Mouse (Mus musculus): Measurements from ENCODE around the gene Dock9. TPM values are rescaled to one million over a fixed set of nuclear protein-coding genes. Genes with fewer than 3 reads are reported as not detected.

The Dock9 gene
- polyA plus RNA-seq, 1 experiment: 2.8 TPM

- Histone ChIP-seq H3ac (ENCODE audit: control insufficient read depth, insufficient read length) (no peak overlapping the region), H3K4me2 (ENCODE audit: low read depth) (no peak overlapping the region)
- TF ChIP-seq POLR2A (IDR thresholded peaks at IDR 0.05; ENCODE audit: insufficient read length, low read depth) (no peak), TCF12 (IDR thresholded peaks at IDR 0.05; ENCODE audit: insufficient read depth, poor library complexity, severe bottlenecking) (no peak), REST (IDR thresholded peaks at IDR 0.05; ENCODE audit: insufficient read depth, insufficient read length) (no peak), MYOD1 (IDR thresholded peaks at IDR 0.05; ENCODE audit: control insufficient read depth in 1 of 3, insufficient read length in 2 of 3, low read depth in 2 of 3) (no peak), SRF (IDR thresholded peaks at IDR 0.05; ENCODE audit: control insufficient read depth, insufficient read length, low read depth) (no peak)
Observed at GRCm38 (mm10) chr14:121737277-121737676, 60.4 kb downstream of the Dock9 start.

GRCm38 (mm10) chr14:121735678-121736077, 62.0 kb downstream of the Dock9 start:
- TF ChIP-seq SRF (IDR thresholded peaks at IDR 0.05; ENCODE audit: control insufficient read depth, insufficient read length, low read depth) (no peak), USF1 (IDR thresholded peaks at IDR 0.05; ENCODE audit: low read depth) (no peak)
- no peak overlapping the region for H3K4me3 ChIP-seq
- H3K79me2 ChIP-seq (ENCODE audit: control insufficient read depth, insufficient read depth): no peaks in the 10 kb centered on the region
- H3K36me3 ChIP-seq (ENCODE audit: control insufficient read depth, insufficient read depth): no peaks in the 10 kb centered on the region
- no peak overlapping the region for H3K4me2 ChIP-seq (ENCODE audit: low read depth)
- H3ac ChIP-seq (ENCODE audit: control insufficient read depth, insufficient read length): no peak overlapping the region
- no peaks in the 10 kb centered on the region for H3K27me3 ChIP-seq (ENCODE audit: control insufficient read depth, insufficient read depth, insufficient read length)

More at GRCm38 (mm10) chr14:121737277-121737676, 60.4 kb downstream of the Dock9 start:
- Histone ChIP-seq H3K27me3 (ENCODE audit: control insufficient read depth, insufficient read depth, insufficient read length) (no peaks in the 10 kb centered on the region), H3K79me2 (ENCODE audit: control insufficient read depth, insufficient read depth) (no peaks in the 10 kb centered on the region), H3K4me3 (no peak overlapping the region), H3K36me3 (ENCODE audit: control insufficient read depth, insufficient read depth) (no peaks in the 10 kb centered on the region)

- Histone ChIP-seq H3K36me3 (ENCODE audit: control insufficient read depth, insufficient read depth) (no peaks in the 10 kb centered on the region), H3ac (ENCODE audit: control insufficient read depth, insufficient read length) (no peak overlapping the region), H3K27me3 (ENCODE audit: control insufficient read depth, insufficient read depth, insufficient read length) (no peaks in the 10 kb centered on the region), H3K4me2 (ENCODE audit: low read depth) (no peak overlapping the region), H3K79me2 (ENCODE audit: control insufficient read depth, insufficient read depth) (no peaks in the 10 kb centered on the region), H3K4me3 (no peak overlapping the region)
- TF ChIP-seq TCF3 (IDR thresholded peaks at IDR 0.05; ENCODE audit: insufficient read length, low read depth) (no peak), CEBPB (IDR thresholded peaks at IDR 0.05; ENCODE audit: insufficient read depth, poor library complexity, severe bottlenecking) (no peak), E2F4 (IDR thresholded peaks at IDR 0.05; ENCODE audit: insufficient read depth) (no peak), MYOG (IDR thresholded peaks at IDR 0.05; ENCODE audit: control insufficient read depth in 1 of 3, insufficient read depth in 1 of 3, insufficient read length in 2 of 3, low read depth in 2 of 3) (no peak), REST (IDR thresholded peaks at IDR 0.05; ENCODE audit: insufficient read depth, insufficient read length) (no peak), TCF12 (IDR thresholded peaks at IDR 0.05; ENCODE audit: insufficient read depth, poor library complexity, severe bottlenecking) (no peak), MAX (IDR thresholded peaks at IDR 0.05; ENCODE audit: low read depth) (no peak), POLR2A (IDR thresholded peaks at IDR 0.05; ENCODE audit: insufficient read length, low read depth) (no peak), MYOD1 (IDR thresholded peaks at IDR 0.05; ENCODE audit: control insufficient read depth in 1 of 3, insufficient read length in 2 of 3, low read depth in 2 of 3) (no peak), SRF (IDR thresholded peaks at IDR 0.05; ENCODE audit: control insufficient read depth, insufficient read length, low read depth) (no peak), POLR2AphosphoS2 (IDR thresholded peaks at IDR 0.05; ENCODE audit: insufficient read length, low read depth) (no peak), USF1 (IDR thresholded peaks at IDR 0.05; ENCODE audit: low read depth) (no peak)
Observed at GRCm38 (mm10) chr14:121734217-121734616, 63.4 kb downstream of the Dock9 start.

- Histone ChIP-seq H3K27me3 (ENCODE audit: control insufficient read depth, insufficient read depth, insufficient read length) (no peaks in the 10 kb centered on the region), H3K4me2 (ENCODE audit: low read depth) (no peak overlapping the region), H3ac (ENCODE audit: control insufficient read depth, insufficient read length) (no peak overlapping the region), H3K79me2 (ENCODE audit: control insufficient read depth, insufficient read depth) (no peaks in the 10 kb centered on the region), H3K4me3 (no peak overlapping the region), H3K36me3 (ENCODE audit: control insufficient read depth, insufficient read depth) (no peaks in the 10 kb centered on the region)
- TF ChIP-seq MYOG (IDR thresholded peaks at IDR 0.05; ENCODE audit: control insufficient read depth in 1 of 3, insufficient read depth in 1 of 3, insufficient read length in 2 of 3, low read depth in 2 of 3) (no peak), MAX (IDR thresholded peaks at IDR 0.05; ENCODE audit: low read depth) (no peak), MYOD1 (IDR thresholded peaks at IDR 0.05; ENCODE audit: control insufficient read depth in 1 of 3, insufficient read length in 2 of 3, low read depth in 2 of 3) (no peak), POLR2A (IDR thresholded peaks at IDR 0.05; ENCODE audit: insufficient read length, low read depth) (no peak), POLR2AphosphoS2 (IDR thresholded peaks at IDR 0.05; ENCODE audit: insufficient read length, low read depth) (no peak), CEBPB (IDR thresholded peaks at IDR 0.05; ENCODE audit: insufficient read depth, poor library complexity, severe bottlenecking) (no peak), TCF3 (IDR thresholded peaks at IDR 0.05; ENCODE audit: insufficient read length, low read depth) (no peak), USF1 (IDR thresholded peaks at IDR 0.05; ENCODE audit: low read depth) (no peak), REST (IDR thresholded peaks at IDR 0.05; ENCODE audit: insufficient read depth, insufficient read length) (no peak), TCF12 (IDR thresholded peaks at IDR 0.05; ENCODE audit: insufficient read depth, poor library complexity, severe bottlenecking) (no peak), SRF (IDR thresholded peaks at IDR 0.05; ENCODE audit: control insufficient read depth, insufficient read length, low read depth) (no peak), E2F4 (IDR thresholded peaks at IDR 0.05; ENCODE audit: insufficient read depth) (no peak)
Observed at GRCm38 (mm10) chr14:121733694-121734093, 63.9 kb downstream of the Dock9 start.

GRCm38 (mm10) chr14:121732196-121732595, 65.4 kb downstream of the Dock9 start:
- H3K4me2 ChIP-seq (ENCODE audit: low read depth): no peak overlapping the region
- no peak overlapping the region for H3ac ChIP-seq (ENCODE audit: control insufficient read depth, insufficient read length)
- no peak overlapping the region for H3K4me3 ChIP-seq
- H3K79me2 ChIP-seq (ENCODE audit: control insufficient read depth, insufficient read depth): no peaks in the 10 kb centered on the region
- no peaks in the 10 kb centered on the region for H3K36me3 ChIP-seq (ENCODE audit: control insufficient read depth, insufficient read depth)
- TF ChIP-seq MAX (IDR thresholded peaks at IDR 0.05; ENCODE audit: low read depth): no peak
- no peak for TF ChIP-seq MYOD1 (IDR thresholded peaks at IDR 0.05; ENCODE audit: control insufficient read depth in 1 of 3, insufficient read length in 2 of 3, low read depth in 2 of 3)
- TF ChIP-seq TCF3 (IDR thresholded peaks at IDR 0.05; ENCODE audit: insufficient read length, low read depth): no peak
- no peak for TF ChIP-seq POLR2A (IDR thresholded peaks at IDR 0.05; ENCODE audit: insufficient read length, low read depth)
- no peak for TF ChIP-seq TCF12 (IDR thresholded peaks at IDR 0.05; ENCODE audit: insufficient read depth, poor library complexity, severe bottlenecking)
- TF ChIP-seq SRF (IDR thresholded peaks at IDR 0.05; ENCODE audit: control insufficient read depth, insufficient read length, low read depth): no peak
- no peak for TF ChIP-seq POLR2AphosphoS2 (IDR thresholded peaks at IDR 0.05; ENCODE audit: insufficient read length, low read depth)
- no peak for TF ChIP-seq MYOG (IDR thresholded peaks at IDR 0.05; ENCODE audit: control insufficient read depth in 1 of 3, insufficient read depth in 1 of 3, insufficient read length in 2 of 3, low read depth in 2 of 3)
- no peak for TF ChIP-seq E2F4 (IDR thresholded peaks at IDR 0.05; ENCODE audit: insufficient read depth)
- no peak for TF ChIP-seq USF1 (IDR thresholded peaks at IDR 0.05; ENCODE audit: low read depth)
- TF ChIP-seq REST (IDR thresholded peaks at IDR 0.05; ENCODE audit: insufficient read depth, insufficient read length): no peak
- TF ChIP-seq CEBPB (IDR thresholded peaks at IDR 0.05; ENCODE audit: insufficient read depth, poor library complexity, severe bottlenecking): no peak
- H3K27me3 ChIP-seq (ENCODE audit: control insufficient read depth, insufficient read depth, insufficient read length): no peaks in the 10 kb centered on the region

Measured in myocyte (in vitro differentiated cells).